Mouse (Mus musculus): Measurements from ENCODE around the gene Sumo2. TPM values are rescaled to one million over a fixed set of nuclear protein-coding genes. Genes with fewer than 3 reads are reported as not detected.
"Not testable (repeated sequence)": the region's sequence is repeated elsewhere in the genome, so short reads cannot be mapped to it uniquely, and the experiment has no call there.

Gene Sumo2
- polyA plus RNA-seq, 1 experiment from 2014 or later, result 1,231 TPM

GRCm38 (mm10) chr11:115538045-115538444 lies 2.0 kb upstream of the Sumo2 start:
- no peak overlapping the region for H3K27ac ChIP-seq
- no peak for ATAC-seq (ENCODE audit: insufficient number of reproducible peaks, insufficient read depth, low FRiP score, low TSS enrichment, low read depth)
- 61% methylated on average over 2 of the region's 2 CpGs for WGBS
- H3K36me3 ChIP-seq, result peaks cover 12% of the 10 kb centered on the region
- no peak overlapping the region for H3K9ac ChIP-seq
- no peaks in the 10 kb centered on the region for H3K27me3 ChIP-seq
- H3K4me2 ChIP-seq, result no peak overlapping the region
- no peak overlapping the region for H3K4me3 ChIP-seq
- H3K9me3 ChIP-seq, result no peaks in the 10 kb centered on the region
- H3K4me1 ChIP-seq, result peaks cover 16% of the 10 kb centered on the region

GRCm38 (mm10) chr11:115536856-115537568 lies 936 bp upstream of the Sumo2 start:
- peak overlapping the region; percentile 95 for H3K4me3 ChIP-seq
- WGBS, result 86% methylated on average over 10 of the region's 10 CpGs

GRCm38 (mm10) chr11:115535401-115536037 lies 557 bp downstream of the Sumo2 start:
- Histone ChIP-seq H3K9me3 (no peaks in the 10 kb centered on the region), H3K27ac (peak overlapping the region; percentile 100), H3K36me3 (peaks cover 34% of the 10 kb centered on the region), H3K4me1 (peaks cover 16% of the 10 kb centered on the region), H3K4me3 (peak overlapping the region; percentile 95), H3K9ac (peak overlapping the region; percentile 98), H3K27me3 (no peaks in the 10 kb centered on the region), H3K4me2 (peak overlapping the region; percentile 82)
- peak; percentile 48 for ATAC-seq (ENCODE audit: insufficient number of reproducible peaks, insufficient read depth, low FRiP score, low TSS enrichment, low read depth)
- under 1% methylated on average over 79 of the region's 84 CpGs for WGBS

More at GRCm38 (mm10) chr11:115536856-115537568, 936 bp upstream of the Sumo2 start:
- ATAC-seq (ENCODE audit: insufficient number of reproducible peaks, insufficient read depth, low FRiP score, low TSS enrichment, low read depth), result no peak
- peaks cover 23% of the 10 kb centered on the region for H3K36me3 ChIP-seq
- peak overlapping the region; percentile 100 for H3K27ac ChIP-seq
- no peak overlapping the region; the same call in 1 of the 2 replicates for H3K9ac ChIP-seq
- H3K9me3 ChIP-seq, result no peaks in the 10 kb centered on the region
- H3K4me1 ChIP-seq, result peaks cover 16% of the 10 kb centered on the region
- H3K4me2 ChIP-seq, result peak overlapping the region; percentile 82
- no peaks in the 10 kb centered on the region for H3K27me3 ChIP-seq

GRCm38 (mm10) chr11:115534759-115535371 lies 1.2 kb downstream of the Sumo2 start:
- Histone ChIP-seq H3K27ac (peak overlapping the region; percentile 100), H3K4me1 (peaks cover 16% of the 10 kb centered on the region), H3K27me3 (no peaks in the 10 kb centered on the region), H3K9me3 (no peaks in the 10 kb centered on the region), H3K4me2 (peak overlapping the region; percentile 82), H3K36me3 (peaks cover 40% of the 10 kb centered on the region), H3K4me3 (peak overlapping the region; percentile 95), H3K9ac (peak overlapping the region; percentile 98)
- 5% methylated on average over 11 of the region's 11 CpGs for WGBS
- no peak for ATAC-seq (ENCODE audit: insufficient number of reproducible peaks, insufficient read depth, low FRiP score, low TSS enrichment, low read depth)

- 82% methylated on average over 3 of the region's 3 CpGs for WGBS
- H3K27ac ChIP-seq; H3K9ac ChIP-seq; H3K4me2 ChIP-seq; ATAC-seq (ENCODE audit: insufficient number of reproducible peaks, insufficient read depth, low FRiP score, low TSS enrichment, low read depth); H3K4me1 ChIP-seq; H3K9me3 ChIP-seq; H3K4me3 ChIP-seq; H3K27me3 ChIP-seq: not testable (repeated sequence)
- H3K36me3 ChIP-seq, result peaks cover 78% of the 10 kb centered on the region
Observed at GRCm38 (mm10) chr11:115526446-115526845, 9.6 kb downstream of the Sumo2 start.

GRCm38 (mm10) chr11:115522703-115523102 lies 13.4 kb downstream of the Sumo2 start:
- no peaks in the 10 kb centered on the region for H3K9me3 ChIP-seq

GRCm38 (mm10) chr11:115522238-115522637 lies 13.8 kb downstream of the Sumo2 start:
- Histone ChIP-seq H3K27me3 (no peaks in the 10 kb centered on the region), H3K4me3 (no peak overlapping the region), H3K9ac (no peak overlapping the region), H3K27ac (no peak overlapping the region), H3K4me1 (no peaks in the 10 kb centered on the region), H3K9me3 (no peaks in the 10 kb centered on the region), H3K4me2 (no peak overlapping the region), H3K36me3 (peaks cover 48% of the 10 kb centered on the region)
- ATAC-seq (ENCODE audit: insufficient number of reproducible peaks, insufficient read depth, low FRiP score, low TSS enrichment, low read depth), result no peak
- WGBS, result 88% methylated on average over 2 of the region's 2 CpGs

More at GRCm38 (mm10) chr11:115522703-115523102, 13.4 kb downstream of the Sumo2 start:
- Histone ChIP-seq H3K4me3 (no peak overlapping the region), H3K27ac (no peak overlapping the region), H3K9ac (no peak overlapping the region), H3K36me3 (peaks cover 52% of the 10 kb centered on the region), H3K4me2 (no peak overlapping the region), H3K4me1 (no peaks in the 10 kb centered on the region), H3K27me3 (no peaks in the 10 kb centered on the region)
- WGBS, result 82% methylated on average over 2 of the region's 2 CpGs
- no peak for ATAC-seq (ENCODE audit: insufficient number of reproducible peaks, insufficient read depth, low FRiP score, low TSS enrichment, low read depth)

- Histone ChIP-seq H3K9ac (no peak overlapping the region), H3K9me3 (no peaks in the 10 kb centered on the region), H3K27ac (no peak overlapping the region), H3K4me3 (no peak overlapping the region), H3K27me3 (no peaks in the 10 kb centered on the region), H3K4me2 (no peak overlapping the region), H3K36me3 (peaks cover 36% of the 10 kb centered on the region), H3K4me1 (no peaks in the 10 kb centered on the region)
- WGBS, result 82% methylated on average over 4 of the region's 4 CpGs
- no peak for ATAC-seq (ENCODE audit: insufficient number of reproducible peaks, insufficient read depth, low FRiP score, low TSS enrichment, low read depth)
Observed at GRCm38 (mm10) chr11:115521080-115521479, 15.0 kb downstream of the Sumo2 start.

GRCm38 (mm10) chr11:115520218-115520617 lies 15.9 kb downstream of the Sumo2 start:
- no peaks in the 10 kb centered on the region for H3K27me3 ChIP-seq
- H3K4me1 ChIP-seq, result no peaks in the 10 kb centered on the region
- H3K9ac ChIP-seq, result no peak overlapping the region
- H3K9me3 ChIP-seq, result no peaks in the 10 kb centered on the region
- no peak overlapping the region for H3K27ac ChIP-seq
- H3K4me2 ChIP-seq, result no peak overlapping the region
- no peak overlapping the region for H3K4me3 ChIP-seq
- H3K36me3 ChIP-seq, result peaks cover 28% of the 10 kb centered on the region
- 74% methylated on average over 2 of the region's 2 CpGs for WGBS
- ATAC-seq (ENCODE audit: insufficient number of reproducible peaks, insufficient read depth, low FRiP score, low TSS enrichment, low read depth), result no peak

GRCm38 (mm10) chr11:115519581-115519980 lies 16.5 kb downstream of the Sumo2 start:
- H3K27me3 ChIP-seq, result no peaks in the 10 kb centered on the region
- no peak overlapping the region for H3K4me2 ChIP-seq
- H3K36me3 ChIP-seq, result peaks cover 21% of the 10 kb centered on the region
- no peak for ATAC-seq (ENCODE audit: insufficient number of reproducible peaks, insufficient read depth, low FRiP score, low TSS enrichment, low read depth)
- no peak overlapping the region for H3K4me3 ChIP-seq
- H3K9ac ChIP-seq, result no peak overlapping the region
- 90% methylated on average over 3 of the region's 3 CpGs for whole genome bisulfite sequencing
- H3K27ac ChIP-seq, result no peak overlapping the region
- no peaks in the 10 kb centered on the region for H3K4me1 ChIP-seq
- H3K9me3 ChIP-seq, result no peaks in the 10 kb centered on the region

GRCm38 (mm10) chr11:115518693-115519092 lies 17.4 kb downstream of the Sumo2 start:
- Histone ChIP-seq H3K27ac (no peak overlapping the region), H3K27me3 (no peaks in the 10 kb centered on the region), H3K9me3 (no peaks in the 10 kb centered on the region), H3K4me1 (no peaks in the 10 kb centered on the region), H3K9ac (no peak overlapping the region), H3K4me3 (no peak overlapping the region), H3K36me3 (peaks cover 14% of the 10 kb centered on the region), H3K4me2 (no peak overlapping the region)
- WGBS, result 62% methylated on average over 9 of the region's 9 CpGs
- no peak for ATAC-seq (ENCODE audit: insufficient number of reproducible peaks, insufficient read depth, low FRiP score, low TSS enrichment, low read depth)

Measured in embryonic facial prominence, embryonic 13.5 days (tissue).